Mouse (Mus musculus) heart, adult 2 months (tissue): ENCODE measurements around the gene Krt26.

Experiments used
- CTCF ChIP-seq: fragments of 200-600 bp; IDR thresholded peaks from 2 replicates; pipeline ENCODE4 v1.8.1; 2022; ENCODE audit warnings: antibody characterized with exemption, mild to moderate bottlenecking, moderate library complexity
- POLR2A ChIP-seq: fragments of 200-500 bp; IDR thresholded peaks from 2 replicates; pipeline ENCODE4 v1.6.1; 2011; ENCODE audit warnings: mild to moderate bottlenecking, low read depth, low read length, control low read depth; ENCODE audit not compliant: insufficient read depth

DNA sequence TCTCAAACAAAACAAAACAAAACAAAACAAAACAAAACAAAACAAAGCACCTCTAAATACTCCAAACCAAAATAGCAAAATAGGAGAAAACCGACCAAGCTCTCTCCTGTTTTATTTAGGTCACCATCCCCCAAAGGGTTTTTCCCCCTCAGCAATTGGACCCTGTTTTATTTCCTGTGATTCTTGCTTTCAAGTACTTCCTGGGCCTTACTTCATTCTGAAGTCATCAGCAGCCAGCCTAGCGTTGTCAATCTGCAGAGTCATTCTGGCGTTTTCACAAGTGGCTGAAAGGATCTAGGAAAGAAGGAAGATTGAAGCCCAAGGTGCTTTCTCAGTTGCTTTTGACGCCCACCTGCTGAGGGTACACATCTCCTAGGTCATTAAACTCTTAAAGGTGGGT lies 54.4 kb downstream of the Krt26 start:
- TF ChIP-seq CTCF (no peak), POLR2A (no peak)
